Mouse (Mus musculus): Measurements from ENCODE around the gene Glipr1.

- TF ChIP-seq CTCF (IDR thresholded peaks at IDR 0.05; ENCODE audit: insufficient read depth, low read length) (peak; percentile 43; the same call in 1 of the 2 replicates), POLR2A (IDR thresholded peaks at IDR 0.05; ENCODE audit: borderline replicate concordance, extremely low read depth, low read depth, low read length) (no peak)
These were observed 45.0 kb downstream of the Glipr1 start for GRCm38 (mm10) chr10:111957271-111958045.
